Comparison of ENCODE assay signal across 8 mouse cellular contexts in genomic region chr17:84956931-84957486, GRCm38 (mm10). TPM values are rescaled to one million over a fixed set of nuclear protein-coding genes. Genes with fewer than 3 reads are reported as not detected.
DNase-seq lines count a peak whose midpoint lies in the region; ATAC-seq and TF ChIP-seq lines count a peak whose summit lies in the region.

No protein-coding gene starts in this region.

- WGBS in midbrain, embryonic 11.5 days, result under 1% methylated on average over 24 of the region's 24 CpGs

- peak overlapping the region; percentile 36 for H3K4me3 ChIP-seq in cortical plate, adult 2 months (ENCODE audit: insufficient read depth, low read length)
- peak overlapping the region; percentile 89 for H3K4me3 ChIP-seq in gastrocnemius, adult 2 months
- peak overlapping the region; percentile 98 for H3K4me3 ChIP-seq in midbrain, embryonic 11.5 days (ENCODE audit: low read depth, low read length)

- TF ChIP-seq CTCF in cortical plate, adult 2 months (IDR thresholded peaks at IDR 0.05; ENCODE audit: extremely low read depth, insufficient read depth, low read length), result no peak
- peak; percentile 11; the same call in 1 of the 2 replicates for TF ChIP-seq CTCF in gastrocnemius, adult 2 months (IDR thresholded peaks at IDR 0.05)

- no peaks in the 10 kb centered on the region for H3K36me3 ChIP-seq in midbrain, embryonic 11.5 days (ENCODE audit: control insufficient read depth, insufficient read depth, low read length)

- peak overlapping the region; percentile 63 for H3K9ac ChIP-seq in midbrain, embryonic 11.5 days (ENCODE audit: low read length)

- peak overlapping the region; percentile 79 for H3K4me2 ChIP-seq in midbrain, embryonic 11.5 days

- intact Hi-C loops in gastrocnemius, adult 2 months (cut with DNase I), result loop anchor here (2.0 to 10.0 kb wide), 4 partner anchors 40 to 162 kb away; partner anchors contain the start of gene Lrpprc
- intact Hi-C loops in left cerebral cortex, postnatal 4 days (cut with DNase I), result no loop called here

- no peaks in the 10 kb centered on the region for H3K4me1 ChIP-seq in cortical plate, adult 2 months (ENCODE audit: control insufficient read depth, insufficient read depth, low read length)
- H3K4me1 ChIP-seq in midbrain, embryonic 11.5 days (ENCODE audit: control insufficient read depth, insufficient read depth, low read length), result peaks cover 17% of the 10 kb centered on the region

- peak; percentile 64; the same call in 1 of the 2 replicates for TF ChIP-seq POLR2A in cortical plate, adult 2 months (IDR thresholded peaks at IDR 0.05; ENCODE audit: extremely low read depth, insufficient read depth, low read length)

- ATAC-seq in midbrain, embryonic 11.5 days (ENCODE audit: low FRiP score), result peak; percentile 89

- H3K9me3 ChIP-seq in midbrain, embryonic 11.5 days (ENCODE audit: control insufficient read depth, low read length), result no peaks in the 10 kb centered on the region

- peak overlapping the region; percentile 72 for H3K27ac ChIP-seq in cortical plate, adult 2 months (ENCODE audit: insufficient read depth, low read length)
- peak overlapping the region; percentile 96 for H3K27ac ChIP-seq in gastrocnemius, adult 2 months
- peak overlapping the region; percentile 81 for H3K27ac ChIP-seq in midbrain, embryonic 11.5 days (ENCODE audit: low read depth, low read length)

- peak; percentile 94 for DNase-seq in adrenal gland, adult 2 months
- DNase-seq in gastrocnemius, adult 2 months, result peak; percentile 92
- peak; percentile 96 for DNase-seq in induced T-regulatory cell, adult 2 months (ENCODE audit: low read depth)
- DNase-seq in left cerebral cortex, postnatal 4 days, result peak; percentile 88
- DNase-seq in midbrain, embryonic 11.5 days (ENCODE audit: low spot score, missing footprints), result peak; percentile 98
- peak; percentile 71 for DNase-seq in right cerebral cortex, postnatal 4 days
- peak; percentile 97 for DNase-seq in yolk sac, embryonic 10.5 days (ENCODE audit: low spot score)

- H3K27me3 ChIP-seq in midbrain, embryonic 11.5 days (ENCODE audit: control insufficient read depth, insufficient read depth, low read length), result no peaks in the 10 kb centered on the region

RNA-seq across cellular contexts. Expression of gene Ppm1b, which starts 0.5 kb away (rescaled TPM):
- 100 to 1,000 TPM; 122 to 124 TPM for total RNA-seq in adrenal gland, adult 2 months (2021)
- 16.4 and 22.3 TPM in 2 replicates for polyA plus RNA-seq in adrenal gland, adult 2 months (2012; rRNA removed)
- polyA plus RNA-seq in cortical plate, adult 2 months (2012; rRNA removed), result 91.4 and 95.5 TPM in 2 replicates
- 100 to 1,000 TPM; 165 to 223 TPM for total RNA-seq in gastrocnemius, adult 2 months (2021)
- total RNA-seq in left cerebral cortex, postnatal 4 days (2021), result 10 to 100 TPM; 84.4 to 86.4 TPM
- polyA plus RNA-seq in midbrain, embryonic 11.5 days (2014; fragmentation: Nextera tagmentation; extraction: Ambion mirVana), result 99.3 and 102 TPM in 2 replicates

Comparison
In these comparisons a context has a peak if more than half of its experiments do, and no peak if none do; other contexts are left out.
1. Peak in every context shown above with its lines: DNase-seq, ATAC-seq, H3K4me3 ChIP-seq and H3K27ac ChIP-seq.
2. H3K4me3 ChIP-seq: peak in every context shown above with its lines; median percentile 98 in midbrain, embryonic 11.5 days; 89 in gastrocnemius, adult 2 months; 36 in cortical plate, adult 2 months.